Mouse (Mus musculus) limb, embryonic 14.5 days (tissue): ENCODE results near the gene Gm44596. TPM values are rescaled to one million over a fixed set of nuclear protein-coding genes. Genes with fewer than 3 reads are reported as not detected.

Experiments used
- ATAC-seq: fragments of 200-750 bp; cut with Nextera tagmentation; 2 replicates; pipeline ENCODE4 v1.8.0; 2017; ENCODE audit warnings: low read depth, moderate number of reproducible peaks, moderate TSS enrichment; ENCODE audit not compliant: low FRiP score
- DNase-seq: peaks from one replicate; pipeline ENCODE4 v3.0.0-alpha.2; 2015; ENCODE audit warnings: low spot score
- H3K27ac ChIP-seq: fragments of 300-500 bp; sonication (generic); replicated peaks from 2 replicates; pipeline ENCODE4 v1.5.1; 2014; ENCODE audit warnings: low read depth, mild to moderate bottlenecking, low read length, moderate library complexity, mixed read lengths
- H3K27me3 ChIP-seq: fragments of 300-500 bp; sonication (generic); 2 replicates; pipeline ENCODE4 v1.6.1; 2014; ENCODE audit warnings: low read length, mixed read lengths; ENCODE audit not compliant: control insufficient read depth, insufficient read depth
- H3K36me3 ChIP-seq: fragments of 300-500 bp; sonication (generic); 2 replicates; pipeline ENCODE4 v1.6.1; 2014; ENCODE audit warnings: mild to moderate bottlenecking, low read length, moderate library complexity, mixed read lengths; ENCODE audit not compliant: control insufficient read depth, insufficient read depth
- H3K4me1 ChIP-seq: fragments of 300-500 bp; sonication (generic); 2 replicates; pipeline ENCODE4 v1.6.1; 2014; ENCODE audit warnings: antibody characterized with exemption, low read length, mixed read lengths; ENCODE audit not compliant: control insufficient read depth, insufficient read depth
- H3K4me2 ChIP-seq: fragments of 300-500 bp; sonication (generic); replicated peaks from 2 replicates; pipeline ENCODE4 v1.6.1; 2014; ENCODE audit warnings: low read depth, mild to moderate bottlenecking, low read length, moderate library complexity; ENCODE audit not compliant: severe bottlenecking
- H3K4me3 ChIP-seq: fragments of 300-500 bp; sonication (generic); replicated peaks from 2 replicates; pipeline ENCODE4 v1.5.1; 2014; ENCODE audit warnings: low read length
- H3K9ac ChIP-seq: fragments of 300-500 bp; sonication (generic); 2 replicates; pipeline ENCODE4 v1.6.1; 2014; ENCODE audit warnings: mild to moderate bottlenecking, low read depth, low read length, moderate library complexity; ENCODE audit not compliant: severe bottlenecking
- H3K9me3 ChIP-seq: fragments of 300-500 bp; sonication (generic); 2 replicates; pipeline ENCODE4 v1.6.1; 2016; ENCODE audit warnings: low read length; ENCODE audit not compliant: control insufficient read depth
- POLR2A ChIP-seq: fragments of 200-500 bp; IDR thresholded peaks from 2 replicates; pipeline ENCODE4 v1.8.0; 2012; ENCODE audit warnings: inconsistent platforms, mild to moderate bottlenecking, moderate library complexity, borderline replicate concordance; ENCODE audit not compliant: insufficient read depth, insufficient read length; ENCODE audit errors: extremely low read depth
- WGBS: fragments of 180-500 bp; shearing (Covaris S2); extraction: QIAGEN DNeasy Blood & Tissue Kit; methylation state at CpG from one replicate; pipeline ENCODE4 v1.1.7; 2014; 5-methylcytosine and 5-hydroxymethylcytosine counted together
- polyA plus RNA-seq, 2 experiments: library from polyadenylated mRNA; depleted of rRNA in 1 of 2; stranded (reverse) in 1 of 2; unstranded in 1 of 2; fragments of >200 nt; fragmentation: Nextera tagmentation in 1 of 2; extraction: Ambion mirVana in 1 of 2; gene quantifications; 2 replicates each; pipeline versions ENCODE4 v1.2.1 to v1.2.3; 2012 to 2014

Gene Gm44596
- polyA plus RNA-seq, 2 experiments: not detected

GRCm38 (mm10) chr6:128410305-128410704 is 35.0 kb downstream of the Gm44596 start:
- ATAC-seq (no peak), DNase-seq (no peak)
- TF ChIP-seq POLR2A: no peak
- Histone ChIP-seq H3K4me3 (no peak overlapping the region), H3K36me3 (peaks cover 76% of the 10 kb centered on the region), H3K9me3 (no peaks in the 10 kb centered on the region), H3K4me1 (no peaks in the 10 kb centered on the region), H3K9ac (no peak overlapping the region), H3K27me3 (no peaks in the 10 kb centered on the region), H3K4me2 (no peak overlapping the region), H3K27ac (no peak overlapping the region)
- WGBS: 95% methylated on average over 13 of the region's 13 CpGs

- H3K4me3 ChIP-seq: no peak overlapping the region
- no peak overlapping the region for H3K4me2 ChIP-seq
- H3K27ac ChIP-seq: no peak overlapping the region
- peaks cover 73% of the 10 kb centered on the region for H3K36me3 ChIP-seq
- H3K4me1 ChIP-seq: no peaks in the 10 kb centered on the region
- no peak overlapping the region for H3K9ac ChIP-seq
- ATAC-seq (peak; percentile 48; the same call in 1 of the 2 replicates), DNase-seq (peak; percentile 70)
- TF ChIP-seq POLR2A: no peak
- no peaks in the 10 kb centered on the region for H3K9me3 ChIP-seq
- 21% methylated on average over 3 of the region's 3 CpGs for WGBS
- H3K27me3 ChIP-seq: no peaks in the 10 kb centered on the region
Observed at GRCm38 (mm10) chr6:128411115-128411514, 35.8 kb downstream of the Gm44596 start.

- H3K4me2 ChIP-seq: no peak overlapping the region
- 82% methylated on average over 5 of the region's 5 CpGs for WGBS
- no peaks in the 10 kb centered on the region for H3K27me3 ChIP-seq
- no peak overlapping the region for H3K4me3 ChIP-seq
- peaks cover 32% of the 10 kb centered on the region for H3K36me3 ChIP-seq
- ATAC-seq (no peak), DNase-seq (no peak)
- no peak for TF ChIP-seq POLR2A
- H3K4me1 ChIP-seq: no peaks in the 10 kb centered on the region
- H3K9ac ChIP-seq: no peak overlapping the region
- H3K9me3 ChIP-seq: no peaks in the 10 kb centered on the region
- H3K27ac ChIP-seq: no peak overlapping the region
Observed at GRCm38 (mm10) chr6:128416169-128416568, 40.9 kb downstream of the Gm44596 start.

DNA sequence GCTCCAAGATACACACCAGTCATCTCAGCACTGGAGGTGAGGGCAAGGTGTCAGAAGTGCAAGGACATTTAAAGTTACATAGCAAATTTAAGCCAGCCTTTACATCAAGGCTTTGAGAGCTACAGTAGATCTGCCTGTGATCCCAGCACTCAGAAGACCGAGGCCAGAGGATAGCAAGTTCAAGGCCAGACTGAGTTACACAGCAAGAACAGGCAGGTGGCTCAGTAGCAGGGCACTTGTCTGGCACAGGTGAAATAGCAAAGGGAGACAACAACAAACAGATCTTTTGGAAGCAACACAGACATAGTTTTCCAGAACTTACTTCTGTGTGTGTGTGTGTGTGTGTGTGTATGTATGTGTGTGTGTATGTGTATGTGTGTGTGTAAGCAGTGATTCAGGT is 42.8 kb downstream of the Gm44596 start:
- Histone ChIP-seq H3K27me3 (no peaks in the 10 kb centered on the region), H3K4me3 (no peak overlapping the region), H3K27ac (no peak overlapping the region), H3K9me3 (no peaks in the 10 kb centered on the region), H3K4me1 (no peaks in the 10 kb centered on the region), H3K4me2 (no peak overlapping the region), H3K36me3 (peaks cover 13% of the 10 kb centered on the region), H3K9ac (no peak overlapping the region)
- 96% methylated on average over 1 of the region's 1 CpGs for WGBS
- ATAC-seq (no peak), DNase-seq (no peak)
- no peak for TF ChIP-seq POLR2A

DNA sequence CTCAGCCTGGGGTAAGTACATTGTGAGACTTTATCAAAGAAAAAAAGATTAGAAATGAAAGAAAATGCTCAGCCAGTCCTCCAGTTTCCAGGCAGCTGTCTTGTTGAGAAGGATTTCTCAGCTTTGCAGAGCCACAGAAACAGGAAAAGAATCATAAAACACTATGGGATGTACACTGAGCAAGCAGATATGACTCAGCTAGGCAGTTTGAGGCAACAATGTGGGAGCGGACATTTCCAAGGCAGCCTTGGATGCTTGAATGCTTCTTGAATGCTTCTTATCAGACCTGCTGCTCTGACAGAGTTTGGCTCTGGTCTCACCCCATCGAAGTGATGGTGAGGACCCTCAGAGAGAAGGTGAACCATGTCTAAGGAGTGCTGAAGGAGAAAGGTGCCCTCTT is 45.7 kb downstream of the Gm44596 start:
- 98% methylated on average over 2 of the region's 2 CpGs for WGBS
- H3K9ac ChIP-seq: no peak overlapping the region
- H3K36me3 ChIP-seq: 0 out of 2 replicates have a peak, but pooled peaks cover 2% of the 10 kb centered on the region
- no peak overlapping the region for H3K4me2 ChIP-seq
- DNase-seq (no peak), ATAC-seq (no peak)
- no peak overlapping the region for H3K27ac ChIP-seq
- no peak overlapping the region for H3K4me3 ChIP-seq
- H3K4me1 ChIP-seq: 0 out of 2 replicates have a peak, but pooled peaks cover 3% of the 10 kb centered on the region
- no peaks in the 10 kb centered on the region for H3K27me3 ChIP-seq
- no peak for TF ChIP-seq POLR2A
- H3K9me3 ChIP-seq: no peaks in the 10 kb centered on the region

DNA sequence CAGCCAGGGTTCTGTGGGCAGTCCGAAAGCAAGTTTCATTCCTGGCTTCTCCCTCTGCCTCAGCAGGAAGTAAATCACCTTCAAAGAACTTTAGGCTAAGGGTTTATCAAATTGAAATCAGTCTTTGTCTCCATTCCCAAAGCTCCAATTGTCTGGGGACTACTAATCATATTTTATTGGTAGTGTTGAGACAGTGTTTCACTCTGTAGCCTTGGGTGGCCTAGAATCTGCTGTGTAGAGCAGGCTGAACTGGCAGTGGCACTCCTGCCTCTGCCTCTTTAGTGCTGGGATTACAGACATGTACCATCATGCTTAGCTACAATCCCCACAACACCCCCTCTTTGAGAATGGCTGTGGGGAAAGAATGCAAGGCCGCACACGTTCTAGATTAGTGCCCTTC is 46.2 kb downstream of the Gm44596 start:
- Histone ChIP-seq H3K4me3 (no peak overlapping the region), H3K36me3 (0 out of 2 replicates have a peak, but pooled peaks cover 2% of the 10 kb centered on the region), H3K27ac (no peak overlapping the region), H3K4me2 (no peak overlapping the region), H3K4me1 (0 out of 2 replicates have a peak, but pooled peaks cover 3% of the 10 kb centered on the region), H3K9me3 (no peaks in the 10 kb centered on the region), H3K27me3 (no peaks in the 10 kb centered on the region), H3K9ac (no peak overlapping the region)
- no peak for ATAC-seq
- 90% methylated on average over 3 of the region's 3 CpGs for WGBS
- no peak for DNase-seq
- no peak for TF ChIP-seq POLR2A
